Mouse (Mus musculus) myocyte (in vitro differentiated cells): ENCODE measurements around the gene Efcab11.
A peak's percentile ranks its signal among the peaks of the same experiment; 100 is the strongest.

Experiments
- CEBPB ChIP-seq: IDR thresholded peaks from 2 replicates; pipeline ENCODE4 v1.6.1; 2011; ENCODE audit warnings: mild to moderate bottlenecking, moderate library complexity; ENCODE audit not compliant: poor library complexity, insufficient read depth, severe bottlenecking
- E2F4 ChIP-seq: IDR thresholded peaks from one replicate; pipeline ENCODE4 v1.6.1; 2011; ENCODE audit warnings: mild to moderate bottlenecking, control low read depth, moderate library complexity; ENCODE audit not compliant: insufficient read depth
- MAX ChIP-seq: IDR thresholded peaks from one replicate; pipeline ENCODE4 v1.6.1; 2011; ENCODE audit warnings: low read depth, mild to moderate bottlenecking, control low read depth
- MYOD1 ChIP-seq, 3 experiments: IDR thresholded peaks; one replicate each; pipeline ENCODE4 v1.6.1; 2011; ENCODE audit warnings: control low read depth in 2 of 3, low read depth in 2 of 3, mild to moderate bottlenecking in 2 of 3, moderate library complexity in 1 of 3; ENCODE audit not compliant: insufficient read length in 2 of 3, control insufficient read depth in 1 of 3
- MYOG ChIP-seq, 3 experiments: IDR thresholded peaks; one replicate each; pipeline ENCODE4 v1.6.1; 2011; ENCODE audit warnings: control low read depth in 2 of 3, low read depth in 2 of 3, mild to moderate bottlenecking in 2 of 3; ENCODE audit not compliant: insufficient read length in 2 of 3, control insufficient read depth in 1 of 3, insufficient read depth in 1 of 3
- POLR2A ChIP-seq: IDR thresholded peaks from one replicate; pipeline ENCODE4 v1.6.1; 2011; ENCODE audit warnings: low read depth, mild to moderate bottlenecking, control low read depth, moderate library complexity; ENCODE audit not compliant: insufficient read length
- TCF12 ChIP-seq: IDR thresholded peaks from one replicate; pipeline ENCODE4 v1.6.1; 2011; ENCODE audit warnings: mild to moderate bottlenecking, control low read depth; ENCODE audit not compliant: poor library complexity, insufficient read depth, severe bottlenecking
- TCF3 ChIP-seq: IDR thresholded peaks from one replicate; pipeline ENCODE4 v1.6.1; 2011; ENCODE audit warnings: low read depth, control low read depth; ENCODE audit not compliant: insufficient read length
- USF1 ChIP-seq: IDR thresholded peaks from one replicate; pipeline ENCODE4 v1.6.1; 2011; ENCODE audit warnings: low read depth, mild to moderate bottlenecking, control low read depth, moderate library complexity

- no peak for TF ChIP-seq MAX
- no peak for TF ChIP-seq POLR2A
- TF ChIP-seq MYOD1 (IDR thresholded peaks at IDR 0.05; ENCODE audit: control insufficient read depth in 1 of 3, insufficient read length in 2 of 3, low read depth in 2 of 3): no peak
- peak; percentile 17 for TF ChIP-seq USF1
- no peak for TF ChIP-seq TCF3
- TF ChIP-seq TCF12: no peak
- no peak for TF ChIP-seq MYOG (IDR thresholded peaks at IDR 0.05; ENCODE audit: control insufficient read depth in 1 of 3, insufficient read depth in 1 of 3, insufficient read length in 2 of 3, low read depth in 2 of 3)
- TF ChIP-seq E2F4: no peak
- TF ChIP-seq CEBPB: no peak
Observed at GRCm38 (mm10) chr12:99700380-99700779, 183.9 kb downstream of the Efcab11 start.
